Mouse (Mus musculus) hindbrain, embryonic 16.5 days (tissue): ENCODE results near the gene Atp5j. TPM values are rescaled to one million over a fixed set of nuclear protein-coding genes. Genes with fewer than 3 reads are reported as not detected.
A peak's percentile ranks its signal among the peaks of the same experiment; 100 is the strongest.

Experiments used
- ATAC-seq: fragments of 200-750 bp; cut with Nextera tagmentation; 2 replicates; pipeline ENCODE4 v1.8.0; 2017; ENCODE audit warnings: moderate TSS enrichment, moderate library complexity
- H3K27ac ChIP-seq: fragments of 300-500 bp; sonication (generic); 2 replicates; pipeline ENCODE4 v1.5.1; 2014; ENCODE audit warnings: low read depth, mild to moderate bottlenecking, control low read depth, low read length, moderate library complexity
- H3K27me3 ChIP-seq: fragments of 300-500 bp; sonication (generic); replicated peaks from 2 replicates; pipeline ENCODE4 v1.6.1; 2014; ENCODE audit warnings: low read length; ENCODE audit not compliant: control insufficient read depth, insufficient read depth
- H3K36me3 ChIP-seq: fragments of 300-500 bp; sonication (generic); 2 replicates; pipeline ENCODE4 v1.6.1; 2014; ENCODE audit warnings: mild to moderate bottlenecking, low read length, moderate library complexity, mixed read lengths; ENCODE audit not compliant: control insufficient read depth, insufficient read depth
- H3K4me1 ChIP-seq: fragments of 300-500 bp; sonication (generic); 2 replicates; pipeline ENCODE4 v1.6.1; 2014; ENCODE audit warnings: low read depth, low read length; ENCODE audit not compliant: control insufficient read depth, insufficient read depth
- H3K4me2 ChIP-seq: fragments of 300-500 bp; sonication (generic); 2 replicates; pipeline ENCODE4 v1.6.1; 2014; ENCODE audit warnings: mild to moderate bottlenecking, low read length, control low read depth, moderate library complexity
- H3K4me3 ChIP-seq: fragments of 300-500 bp; sonication (generic); 2 replicates; pipeline ENCODE4 v1.5.1; 2014; ENCODE audit warnings: mild to moderate bottlenecking, low read length, control low read depth, moderate library complexity
- H3K9ac ChIP-seq: fragments of 300-500 bp; sonication (generic); 2 replicates; pipeline ENCODE4 v1.6.1; 2014; ENCODE audit warnings: low read depth, mild to moderate bottlenecking, control low read depth, low read length, moderate library complexity
- H3K9me3 ChIP-seq: fragments of 300-500 bp; sonication (generic); 2 replicates; pipeline ENCODE4 v1.6.1; 2014; ENCODE audit warnings: mild to moderate bottlenecking, low read length, moderate library complexity; ENCODE audit not compliant: control insufficient read depth
- WGBS: fragments of 180-500 bp; shearing (Covaris S2); extraction: QIAGEN DNeasy Blood & Tissue Kit; methylation state at CpG from one replicate; pipeline ENCODE4 v1.1.7; 2014; 5-methylcytosine and 5-hydroxymethylcytosine counted together
- polyA plus RNA-seq: library from polyadenylated mRNA; unstranded; fragments of >200 nt; fragmentation: Nextera tagmentation; extraction: Ambion mirVana; gene quantifications from 2 replicates; pipeline ENCODE4 v1.2.1, GENCODE M21; 2015

Gene Atp5j
- polyA plus RNA-seq: 739 and 807 TPM in 2 replicates

GRCm38 (mm10) chr16:84835441-84835822 lies at the start of gene Atp5j:
Gene Atp5j (minus strand): TSS chr16:84835625.
- Histone ChIP-seq H3K9me3 (no peaks in the 10 kb centered on the region), H3K27me3 (no peaks in the 10 kb centered on the region), H3K4me3 (peak within 1 kb of the TSS; percentile 93), H3K27ac (peak within 1 kb of the TSS; percentile 95), H3K4me1 (peaks cover 22% of the 10 kb centered on the region), H3K9ac (peak within 1 kb of the TSS; percentile 98), H3K36me3 (peaks cover 16% of the 10 kb centered on the region), H3K4me2 (peak within 1 kb of the TSS; percentile 94)
- peak; percentile 69 for ATAC-seq
- WGBS: under 1% methylated on average over 49 of the region's 57 CpGs

GRCm38 (mm10) chr16:84884572-84884971 lies 49.1 kb upstream of the Atp5j start:
- ATAC-seq: no peak
- Histone ChIP-seq H3K9me3 (no peaks in the 10 kb centered on the region), H3K4me3 (no peak overlapping the region), H3K36me3 (no peaks in the 10 kb centered on the region), H3K27me3 (no peaks in the 10 kb centered on the region), H3K4me2 (no peak overlapping the region), H3K27ac (no peak overlapping the region), H3K4me1 (no peaks in the 10 kb centered on the region), H3K9ac (no peak overlapping the region)
- 89% methylated on average over 8 of the region's 8 CpGs for WGBS

GRCm38 (mm10) chr16:84881754-84882321 lies 46.4 kb upstream of the Atp5j start:
- Histone ChIP-seq H3K9ac (no peak overlapping the region), H3K27ac (no peak overlapping the region), H3K36me3 (no peaks in the 10 kb centered on the region), H3K27me3 (no peaks in the 10 kb centered on the region), H3K4me1 (no peaks in the 10 kb centered on the region), H3K4me2 (no peak overlapping the region), H3K9me3 (no peaks in the 10 kb centered on the region), H3K4me3 (no peak overlapping the region)
- 90% methylated on average over 8 of the region's 8 CpGs for WGBS
- no peak for ATAC-seq

- H3K9ac ChIP-seq: no peak overlapping the region
- no peak for ATAC-seq
- no peak overlapping the region for H3K4me2 ChIP-seq
- no peak overlapping the region for H3K4me3 ChIP-seq
- H3K27me3 ChIP-seq: no peaks in the 10 kb centered on the region
- no peaks in the 10 kb centered on the region for H3K36me3 ChIP-seq
- no peak overlapping the region for H3K27ac ChIP-seq
- H3K4me1 ChIP-seq: no peaks in the 10 kb centered on the region; the same call in 1 of the 2 replicates
- 85% methylated on average over 9 of the region's 9 CpGs for WGBS
- H3K9me3 ChIP-seq: no peaks in the 10 kb centered on the region
Observed at GRCm38 (mm10) chr16:84881168-84881567, 45.7 kb upstream of the Atp5j start.

- no peaks in the 10 kb centered on the region; the same call in 1 of the 2 replicates for H3K4me1 ChIP-seq
- ATAC-seq: no peak
- no peak overlapping the region for H3K27ac ChIP-seq
- 19% methylated on average over 5 of the region's 5 CpGs for WGBS
- no peak overlapping the region for H3K4me2 ChIP-seq
- H3K4me3 ChIP-seq: no peak overlapping the region
- H3K9ac ChIP-seq: no peak overlapping the region
- H3K27me3 ChIP-seq: no peaks in the 10 kb centered on the region
- no peaks in the 10 kb centered on the region for H3K36me3 ChIP-seq
- no peaks in the 10 kb centered on the region for H3K9me3 ChIP-seq
Observed at GRCm38 (mm10) chr16:84879146-84879545, 43.7 kb upstream of the Atp5j start.

- WGBS: 30% methylated on average over 8 of the region's 8 CpGs
- H3K4me2 ChIP-seq: no peak overlapping the region
- H3K36me3 ChIP-seq: no peaks in the 10 kb centered on the region
- H3K9ac ChIP-seq: no peak overlapping the region
- ATAC-seq: peak; percentile 56; the same call in 1 of the 2 replicates
- H3K27ac ChIP-seq: no peak overlapping the region
- no peak overlapping the region for H3K4me3 ChIP-seq
- no peaks in the 10 kb centered on the region for H3K9me3 ChIP-seq
- H3K27me3 ChIP-seq: no peaks in the 10 kb centered on the region
- no peaks in the 10 kb centered on the region; the same call in 1 of the 2 replicates for H3K4me1 ChIP-seq
Observed at GRCm38 (mm10) chr16:84876082-84876481, 40.7 kb upstream of the Atp5j start.

GRCm38 (mm10) chr16:84875718-84876035 lies 40.3 kb upstream of the Atp5j start:
- H3K9me3 ChIP-seq: no peaks in the 10 kb centered on the region
- no peak overlapping the region for H3K4me3 ChIP-seq
- 72% methylated on average over 7 of the region's 7 CpGs for WGBS
- no peak overlapping the region for H3K9ac ChIP-seq
- H3K4me2 ChIP-seq: no peak overlapping the region
- H3K36me3 ChIP-seq: no peaks in the 10 kb centered on the region
- H3K4me1 ChIP-seq: no peaks in the 10 kb centered on the region; the same call in 1 of the 2 replicates
- H3K27ac ChIP-seq: no peak overlapping the region
- ATAC-seq: no peak
- H3K27me3 ChIP-seq: no peaks in the 10 kb centered on the region

- Histone ChIP-seq H3K4me3 (no peak overlapping the region), H3K9me3 (no peaks in the 10 kb centered on the region), H3K4me2 (peak overlapping the region; percentile 32), H3K27ac (no peak overlapping the region), H3K36me3 (no peaks in the 10 kb centered on the region), H3K4me1 (no peaks in the 10 kb centered on the region; the same call in 1 of the 2 replicates), H3K27me3 (no peaks in the 10 kb centered on the region), H3K9ac (no peak overlapping the region)
- WGBS: 72% methylated on average over 24 of the region's 24 CpGs
- peak; percentile 67 for ATAC-seq
Observed at GRCm38 (mm10) chr16:84875012-84875717, 39.7 kb upstream of the Atp5j start.

GRCm38 (mm10) chr16:84873805-84874204 lies 38.4 kb upstream of the Atp5j start:
- H3K9ac ChIP-seq: no peak overlapping the region
- no peak overlapping the region for H3K4me2 ChIP-seq
- no peak for ATAC-seq
- H3K4me3 ChIP-seq: no peak overlapping the region
- H3K9me3 ChIP-seq: no peaks in the 10 kb centered on the region
- H3K4me1 ChIP-seq: no peaks in the 10 kb centered on the region; the same call in 1 of the 2 replicates
- no peaks in the 10 kb centered on the region for H3K36me3 ChIP-seq
- H3K27me3 ChIP-seq: no peaks in the 10 kb centered on the region
- WGBS: 86% methylated on average over 8 of the region's 8 CpGs
- H3K27ac ChIP-seq: no peak overlapping the region
